Mouse (Mus musculus) gonadal fat pad, adult 2 months (tissue): ENCODE measurements around the gene Gm14288. TPM values are rescaled to one million over a fixed set of nuclear protein-coding genes. Genes with fewer than 3 reads are reported as not detected.
"Not testable (repeated sequence)": the region's sequence is repeated elsewhere in the genome, so short reads cannot be mapped to it uniquely, and the experiment has no call there.

ENCODE experiments used
- DNase-seq: peaks from one replicate; pipeline ENCODE4 v3.0.0-alpha.2; 2012; ENCODE audit warnings: low read depth
- polyA plus RNA-seq: library from polyadenylated mRNA; depleted of rRNA; stranded (reverse); fragments of >200 nt; gene quantifications from 2 replicates; pipeline ENCODE4 v1.2.3, GENCODE M21; 2012; rRNA removed

The Gm14288 gene
- 2.2 and 2.5 TPM in 2 replicates for polyA plus RNA-seq

- DNase-seq, result not testable (repeated sequence)
Measured at GRCm38 (mm10) chr2:175800993-175801392, at the start of gene Gm14288. TSS of gene Gm14288 (minus strand) at chr2:175801093.

GRCm38 (mm10) chr2:175741237-175741636 lies 59.7 kb downstream of the Gm14288 start, which contains the start of gene Gm2007:
TSS of gene Gm2007 (plus strand) at chr2:175741537.
- not testable (repeated sequence) for DNase-seq

Other genes with a start within 250 kb of the Gm14288 start
- not detected in 2 replicates for gene Gm11007, start 157.1 kb downstream of the Gm14288 start, polyA plus RNA-seq
- 6.3 and 11.7 TPM in 2 replicates for gene Zfp969, start 97.4 kb downstream of the Gm14288 start, polyA plus RNA-seq
- gene Gm2007, start 59.6 kb downstream of the Gm14288 start, polyA plus RNA-seq, result not detected in 2 replicates
- gene Gm6710, start 68.1 kb upstream of the Gm14288 start, polyA plus RNA-seq, result 2.8 and 4.6 TPM in 2 replicates
- gene Zfp966, start 130.0 kb upstream of the Gm14288 start, polyA plus RNA-seq, result 0.62 and 1.1 TPM in 2 replicates
- 0.19 TPM in 1 of 2 replicates, not detected in the other for gene Gm2026, start 164.2 kb upstream of the Gm14288 start, polyA plus RNA-seq